Mouse (Mus musculus): ENCODE measurements at regions not wholly inside any gene's neighbourhood (a gene's known extent, or its start where the extent isn't known, plus 50 kb on each side); places are given as distances from the start of the nearest gene placed in this dataset.

- TF ChIP-seq ZNF384 (IDR thresholded peaks at IDR 0.05; ENCODE audit: low read depth, low read length) = no peak
- TF ChIP-seq ZC3H11A (IDR thresholded peaks at IDR 0.05; ENCODE audit: borderline replicate concordance, low read depth, low read length) = no peak
- TF ChIP-seq HCFC1 (IDR thresholded peaks at IDR 0.05; ENCODE audit: borderline replicate concordance, insufficient read depth, low read length) = no peak
- TF ChIP-seq CHD2 (IDR thresholded peaks at IDR 0.05; ENCODE audit: low read depth, low read length) = no peak
- TF ChIP-seq MAFK (IDR thresholded peaks at IDR 0.05; ENCODE audit: insufficient read depth, low read depth, low read length) = no peak
Observed at GRCm38 (mm10) chr13:111876404-111876803, 67.6 kb upstream of the Map3k1 start.

All from ES-E14 (cell line).